Mouse (Mus musculus): ENCODE data around the gene 4930519G04Rik. TPM values are rescaled to one million over a fixed set of nuclear protein-coding genes. Genes with fewer than 3 reads are reported as not detected.
"Not testable (repeated sequence)": the region's sequence is repeated elsewhere in the genome, so short reads cannot be mapped to it uniquely, and the experiment has no call there.

The 4930519G04Rik gene
- polyA plus RNA-seq, 1 experiment from 2014 or later = 0.08 TPM

- DNase-seq (ENCODE audit: low spot score) (peak; percentile 88), ATAC-seq (replicated peaks; ENCODE audit: low FRiP score, low TSS enrichment, low read depth) (peak; percentile 87)
- H3K4me2 ChIP-seq (ENCODE audit: low read length) = peak overlapping the region; percentile 50
- H3K27ac ChIP-seq (ENCODE audit: low read depth) = no peak overlapping the region
- peak overlapping the region; percentile 47; the same call in 1 of the 2 replicates for H3K9ac ChIP-seq (ENCODE audit: low read length)
- peak overlapping the region; percentile 39 for H3K4me3 ChIP-seq (ENCODE audit: low read depth, low read length)
- H3K4me1 ChIP-seq (replicated peaks; ENCODE audit: control insufficient read depth, insufficient read depth, low read length) = no peaks in the 10 kb centered on the region
- WGBS = 7% methylated on average over 27 of the region's 27 CpGs
- no peaks in the 10 kb centered on the region; the same call in 1 of the 2 replicates for H3K36me3 ChIP-seq (ENCODE audit: control insufficient read depth, insufficient read depth, low read length)
- H3K27me3 ChIP-seq (replicated peaks; ENCODE audit: control insufficient read depth, insufficient read depth, low read length) = no peaks in the 10 kb centered on the region
- no peaks in the 10 kb centered on the region for H3K9me3 ChIP-seq (ENCODE audit: control insufficient read depth, low read length)
These were observed 27.3 kb upstream of the 4930519G04Rik start for GRCm38 (mm10) chr5:114825978-114826691.

GRCm38 (mm10) chr5:114827427-114827826 is 26.0 kb upstream of the 4930519G04Rik start:
- Histone ChIP-seq H3K36me3 (ENCODE audit: control insufficient read depth, insufficient read depth, low read length) (no peaks in the 10 kb centered on the region), H3K27me3 (replicated peaks; ENCODE audit: control insufficient read depth, insufficient read depth, low read length) (no peaks in the 10 kb centered on the region), H3K4me2 (ENCODE audit: low read length) (no peak overlapping the region), H3K4me3 (ENCODE audit: low read depth, low read length) (no peak overlapping the region), H3K27ac (ENCODE audit: low read depth) (no peak overlapping the region), H3K9me3 (ENCODE audit: control insufficient read depth, low read length) (no peaks in the 10 kb centered on the region), H3K4me1 (replicated peaks; ENCODE audit: control insufficient read depth, insufficient read depth, low read length) (no peaks in the 10 kb centered on the region), H3K9ac (ENCODE audit: low read length) (no peak overlapping the region)
- DNase-seq (ENCODE audit: low spot score) = no peak
- WGBS = 84% methylated on average over 12 of the region's 12 CpGs
- ATAC-seq (replicated peaks; ENCODE audit: low FRiP score, low TSS enrichment, low read depth) = no peak

GRCm38 (mm10) chr5:114829740-114830139 is 23.7 kb upstream of the 4930519G04Rik start:
- Histone ChIP-seq H3K9me3 (ENCODE audit: control insufficient read depth, low read length) (no peaks in the 10 kb centered on the region), H3K27me3 (replicated peaks; ENCODE audit: control insufficient read depth, insufficient read depth, low read length) (no peaks in the 10 kb centered on the region), H3K4me1 (replicated peaks; ENCODE audit: control insufficient read depth, insufficient read depth, low read length) (no peaks in the 10 kb centered on the region), H3K4me3 (ENCODE audit: low read depth, low read length) (no peak overlapping the region), H3K4me2 (ENCODE audit: low read length) (no peak overlapping the region), H3K36me3 (ENCODE audit: control insufficient read depth, insufficient read depth, low read length) (no peaks in the 10 kb centered on the region), H3K27ac (ENCODE audit: low read depth) (no peak overlapping the region), H3K9ac (ENCODE audit: low read length) (no peak overlapping the region)
- WGBS = 59% methylated on average over 3 of the region's 3 CpGs
- no peak for DNase-seq (ENCODE audit: low spot score)
- ATAC-seq (replicated peaks; ENCODE audit: low FRiP score, low TSS enrichment, low read depth) = no peak

- WGBS = 52% methylated on average over 12 of the region's 12 CpGs
These were observed 16.6 kb upstream of the 4930519G04Rik start for GRCm38 (mm10) chr5:114836886-114837285.

GRCm38 (mm10) chr5:114840481-114840880 is 13.0 kb upstream of the 4930519G04Rik start:
- H3K27ac ChIP-seq (ENCODE audit: low read depth); H3K4me2 ChIP-seq (ENCODE audit: low read length); H3K27me3 ChIP-seq (replicated peaks; ENCODE audit: control insufficient read depth, insufficient read depth, low read length); H3K9ac ChIP-seq (ENCODE audit: low read length); H3K4me3 ChIP-seq (ENCODE audit: low read depth, low read length); ATAC-seq (replicated peaks; ENCODE audit: low FRiP score, low TSS enrichment, low read depth); H3K9me3 ChIP-seq (ENCODE audit: control insufficient read depth, low read length); H3K36me3 ChIP-seq (ENCODE audit: control insufficient read depth, insufficient read depth, low read length); DNase-seq (ENCODE audit: low spot score): not testable (repeated sequence)
- WGBS = 44% methylated on average over 5 of the region's 5 CpGs
- peaks cover 10% of the 10 kb centered on the region; the same call in 1 of the 2 replicates for H3K4me1 ChIP-seq (replicated peaks; ENCODE audit: control insufficient read depth, insufficient read depth, low read length)

More at GRCm38 (mm10) chr5:114836886-114837285, 16.6 kb upstream of the 4930519G04Rik start:
- Histone ChIP-seq H3K27ac (ENCODE audit: low read depth) (no peak overlapping the region), H3K4me3 (ENCODE audit: low read depth, low read length) (no peak overlapping the region), H3K4me2 (ENCODE audit: low read length) (no peak overlapping the region), H3K9ac (ENCODE audit: low read length) (no peak overlapping the region), H3K36me3 (ENCODE audit: control insufficient read depth, insufficient read depth, low read length) (no peaks in the 10 kb centered on the region), H3K9me3 (ENCODE audit: control insufficient read depth, low read length) (0 out of 2 replicates have a peak, but pooled peaks cover 3% of the 10 kb centered on the region), H3K4me1 (replicated peaks; ENCODE audit: control insufficient read depth, insufficient read depth, low read length) (peaks cover 2% of the 10 kb centered on the region; the same call in 1 of the 2 replicates), H3K27me3 (replicated peaks; ENCODE audit: control insufficient read depth, insufficient read depth, low read length) (no peaks in the 10 kb centered on the region)
- DNase-seq (ENCODE audit: low spot score) (no peak), ATAC-seq (replicated peaks; ENCODE audit: low FRiP score, low TSS enrichment, low read depth) (no peak)

GRCm38 (mm10) chr5:114842155-114842554 is 11.3 kb upstream of the 4930519G04Rik start:
- not testable (repeated sequence) for H3K9ac ChIP-seq (ENCODE audit: low read length); ATAC-seq (replicated peaks; ENCODE audit: low FRiP score, low TSS enrichment, low read depth); H3K27me3 ChIP-seq (replicated peaks; ENCODE audit: control insufficient read depth, insufficient read depth, low read length); DNase-seq (ENCODE audit: low spot score); H3K4me2 ChIP-seq (ENCODE audit: low read length); H3K36me3 ChIP-seq (ENCODE audit: control insufficient read depth, insufficient read depth, low read length); H3K9me3 ChIP-seq (ENCODE audit: control insufficient read depth, low read length); H3K27ac ChIP-seq (ENCODE audit: low read depth); H3K4me3 ChIP-seq (ENCODE audit: low read depth, low read length)
- WGBS = 33% methylated on average over 3 of the region's 3 CpGs
- peaks cover 10% of the 10 kb centered on the region; the same call in 1 of the 2 replicates for H3K4me1 ChIP-seq (replicated peaks; ENCODE audit: control insufficient read depth, insufficient read depth, low read length)

- ATAC-seq (replicated peaks; ENCODE audit: low FRiP score, low TSS enrichment, low read depth) (no peak), DNase-seq (ENCODE audit: low spot score) (no peak)
- Histone ChIP-seq H3K27ac (ENCODE audit: low read depth) (no peak overlapping the region), H3K4me1 (replicated peaks; ENCODE audit: control insufficient read depth, insufficient read depth, low read length) (peaks cover 10% of the 10 kb centered on the region; the same call in 1 of the 2 replicates), H3K27me3 (replicated peaks; ENCODE audit: control insufficient read depth, insufficient read depth, low read length) (no peaks in the 10 kb centered on the region), H3K4me2 (ENCODE audit: low read length) (no peak overlapping the region), H3K9ac (ENCODE audit: low read length) (no peak overlapping the region), H3K9me3 (ENCODE audit: control insufficient read depth, low read length) (0 out of 2 replicates have a peak, but pooled peaks cover 3% of the 10 kb centered on the region), H3K4me3 (ENCODE audit: low read depth, low read length) (no peak overlapping the region), H3K36me3 (ENCODE audit: control insufficient read depth, insufficient read depth, low read length) (no peaks in the 10 kb centered on the region)
- 62% methylated on average over 5 of the region's 5 CpGs for WGBS
These were observed 10.8 kb upstream of the 4930519G04Rik start for GRCm38 (mm10) chr5:114842674-114843073.

GRCm38 (mm10) chr5:114844371-114844770 is 9.1 kb upstream of the 4930519G04Rik start:
- peaks cover 10% of the 10 kb centered on the region; the same call in 1 of the 2 replicates for H3K4me1 ChIP-seq (replicated peaks; ENCODE audit: control insufficient read depth, insufficient read depth, low read length)
- H3K9me3 ChIP-seq (ENCODE audit: control insufficient read depth, low read length); ATAC-seq (replicated peaks; ENCODE audit: low FRiP score, low TSS enrichment, low read depth); H3K27me3 ChIP-seq (replicated peaks; ENCODE audit: control insufficient read depth, insufficient read depth, low read length); DNase-seq (ENCODE audit: low spot score); H3K4me2 ChIP-seq (ENCODE audit: low read length); H3K9ac ChIP-seq (ENCODE audit: low read length); H3K36me3 ChIP-seq (ENCODE audit: control insufficient read depth, insufficient read depth, low read length); H3K4me3 ChIP-seq (ENCODE audit: low read depth, low read length); H3K27ac ChIP-seq (ENCODE audit: low read depth): not testable (repeated sequence)
- WGBS = 76% methylated on average over 2 of the region's 2 CpGs
